Mouse (Mus musculus): Measurements from ENCODE around the gene Arl5c. TPM values are rescaled to one million over a fixed set of nuclear protein-coding genes. Genes with fewer than 3 reads are reported as not detected.

Gene Arl5c
- polyA plus RNA-seq, 1 experiment from 2014 or later, result 4.6 TPM

DNA sequence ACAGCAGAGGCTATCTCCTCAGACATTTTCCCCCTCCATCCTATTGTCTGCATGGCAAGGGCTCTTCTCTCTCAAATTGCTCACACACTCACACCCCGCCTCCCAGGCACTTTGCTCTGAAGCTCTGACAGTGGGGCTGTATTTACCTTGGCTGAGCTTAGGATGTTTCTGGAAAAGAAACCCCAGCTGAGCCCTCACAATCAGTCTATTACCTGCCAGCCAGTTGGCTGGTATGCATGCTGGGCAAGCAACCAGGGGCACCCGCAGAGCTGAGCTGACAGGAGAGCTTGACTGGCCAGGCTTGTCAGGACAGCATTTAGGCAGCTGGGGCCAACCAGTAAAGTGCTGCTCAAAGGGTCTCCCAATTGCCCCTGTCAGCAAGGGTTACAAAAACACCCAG lies 28.9 kb downstream of the Arl5c start:
- Histone ChIP-seq H3K36me3 (replicated peaks; ENCODE audit: control insufficient read depth, insufficient read depth, low read depth, low read length) (no peaks in the 10 kb centered on the region), H3K27ac (replicated peaks; ENCODE audit: low read depth, low read length) (no peak overlapping the region), H3K9me3 (replicated peaks; ENCODE audit: control insufficient read depth, low read length) (no peaks in the 10 kb centered on the region), H3K27me3 (ENCODE audit: control insufficient read depth, insufficient read depth, low read length) (no peaks in the 10 kb centered on the region), H3K4me2 (ENCODE audit: low read depth, low read length) (no peak overlapping the region), H3K4me1 (ENCODE audit: control insufficient read depth, insufficient read depth, low read length) (no peaks in the 10 kb centered on the region), H3K9ac (replicated peaks; ENCODE audit: low read length) (no peak overlapping the region), H3K4me3 (ENCODE audit: low read depth, low read length) (no peak overlapping the region)
- 32% methylated on average over 2 of the region's 2 CpGs for WGBS
- ATAC-seq (replicated peaks; ENCODE audit: insufficient number of reproducible peaks, low FRiP score, low TSS enrichment, low read depth) (no peak), DNase-seq (ENCODE audit: low spot score) (no peak)

GRCm38 (mm10) chr11:97960907-97961306 lies 35.1 kb downstream of the Arl5c start:
- no peaks in the 10 kb centered on the region for H3K4me1 ChIP-seq (ENCODE audit: control insufficient read depth, insufficient read depth, low read length)
- no peak for DNase-seq (ENCODE audit: low spot score)
- no peak overlapping the region for H3K4me2 ChIP-seq (ENCODE audit: low read depth, low read length)
- H3K4me3 ChIP-seq (ENCODE audit: low read depth, low read length), result no peak overlapping the region
- H3K27ac ChIP-seq (replicated peaks; ENCODE audit: low read depth, low read length), result no peak overlapping the region
- no peaks in the 10 kb centered on the region for H3K27me3 ChIP-seq (ENCODE audit: control insufficient read depth, insufficient read depth, low read length)
- WGBS, result 71% methylated on average over 1 of the region's 1 CpGs
- H3K9ac ChIP-seq (replicated peaks; ENCODE audit: low read length), result no peak overlapping the region
- ATAC-seq (replicated peaks; ENCODE audit: insufficient number of reproducible peaks, low FRiP score, low TSS enrichment, low read depth), result no peak
- no peaks in the 10 kb centered on the region for H3K36me3 ChIP-seq (replicated peaks; ENCODE audit: control insufficient read depth, insufficient read depth, low read depth, low read length)
- H3K9me3 ChIP-seq (replicated peaks; ENCODE audit: control insufficient read depth, low read length), result no peaks in the 10 kb centered on the region

DNA sequence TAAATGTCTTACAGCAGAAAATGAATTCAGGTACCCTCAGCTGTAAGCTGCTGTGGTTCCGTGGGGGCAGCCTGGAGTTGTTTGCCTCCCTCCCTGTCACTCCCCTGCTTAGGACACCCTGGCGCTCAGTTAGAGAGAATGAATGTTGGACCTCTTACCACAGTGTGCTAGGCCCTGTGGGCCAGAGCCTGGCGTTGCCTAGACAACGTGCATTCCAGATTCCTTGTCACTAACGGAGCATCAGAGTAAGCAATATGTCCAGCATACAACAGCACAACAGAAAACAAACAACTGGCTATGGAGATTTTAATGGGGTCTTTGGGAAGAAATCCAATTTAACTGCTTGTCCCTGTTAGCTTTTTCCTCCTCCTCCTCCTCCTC lies 36.7 kb downstream of the Arl5c start:
- ATAC-seq (replicated peaks; ENCODE audit: insufficient number of reproducible peaks, low FRiP score, low TSS enrichment, low read depth) (no peak), DNase-seq (ENCODE audit: low spot score) (no peak)
- Histone ChIP-seq H3K4me3 (ENCODE audit: low read depth, low read length) (no peak overlapping the region), H3K9ac (replicated peaks; ENCODE audit: low read length) (no peak overlapping the region), H3K4me1 (ENCODE audit: control insufficient read depth, insufficient read depth, low read length) (no peaks in the 10 kb centered on the region), H3K27me3 (ENCODE audit: control insufficient read depth, insufficient read depth, low read length) (no peaks in the 10 kb centered on the region), H3K4me2 (ENCODE audit: low read depth, low read length) (no peak overlapping the region), H3K36me3 (replicated peaks; ENCODE audit: control insufficient read depth, insufficient read depth, low read depth, low read length) (no peaks in the 10 kb centered on the region), H3K9me3 (replicated peaks; ENCODE audit: control insufficient read depth, low read length) (no peaks in the 10 kb centered on the region), H3K27ac (replicated peaks; ENCODE audit: low read depth, low read length) (no peak overlapping the region)
- 64% methylated on average over 5 of the region's 5 CpGs for WGBS

DNA sequence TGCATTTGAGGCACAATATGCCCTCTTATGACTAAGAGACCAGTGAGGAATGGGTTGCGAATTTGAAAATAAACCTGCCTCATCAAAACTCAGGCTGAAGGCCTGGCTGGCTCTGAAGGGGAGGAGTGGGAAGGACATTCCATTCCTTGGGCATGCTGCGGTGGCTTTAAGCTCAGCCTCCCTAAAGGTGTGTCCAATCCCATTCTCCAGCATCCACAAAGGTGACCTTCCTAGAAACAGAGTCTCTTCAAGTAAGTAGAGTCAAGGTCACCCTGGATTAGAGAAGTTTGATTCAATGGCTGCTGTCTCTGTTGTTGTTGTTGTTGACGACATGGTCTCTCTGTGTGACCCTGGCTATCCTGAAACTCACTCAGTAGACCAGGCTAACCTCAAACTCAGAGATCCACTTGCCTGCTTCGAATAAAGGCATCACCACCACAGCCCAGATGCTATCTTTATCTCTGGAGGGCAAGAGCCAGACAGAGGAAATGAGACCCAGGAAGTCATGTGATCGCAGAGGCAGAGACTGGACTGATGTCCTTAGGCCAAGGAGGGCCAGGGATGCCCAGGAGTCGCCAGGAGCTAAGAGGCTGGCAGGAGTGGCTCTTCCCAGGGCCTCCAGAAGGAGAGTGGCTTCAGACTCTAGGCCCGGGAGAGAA lies 37.2 kb downstream of the Arl5c start:
- Histone ChIP-seq H3K4me2 (ENCODE audit: low read depth, low read length) (no peak overlapping the region), H3K4me1 (ENCODE audit: control insufficient read depth, insufficient read depth, low read length) (no peaks in the 10 kb centered on the region), H3K36me3 (replicated peaks; ENCODE audit: control insufficient read depth, insufficient read depth, low read depth, low read length) (no peaks in the 10 kb centered on the region), H3K4me3 (ENCODE audit: low read depth, low read length) (no peak overlapping the region), H3K9ac (replicated peaks; ENCODE audit: low read length) (no peak overlapping the region), H3K27ac (replicated peaks; ENCODE audit: low read depth, low read length) (no peak overlapping the region), H3K27me3 (ENCODE audit: control insufficient read depth, insufficient read depth, low read length) (no peaks in the 10 kb centered on the region), H3K9me3 (replicated peaks; ENCODE audit: control insufficient read depth, low read length) (no peaks in the 10 kb centered on the region)
- 78% methylated on average over 7 of the region's 7 CpGs for WGBS
- DNase-seq (ENCODE audit: low spot score) (no peak), ATAC-seq (replicated peaks; ENCODE audit: insufficient number of reproducible peaks, low FRiP score, low TSS enrichment, low read depth) (no peak)

DNA sequence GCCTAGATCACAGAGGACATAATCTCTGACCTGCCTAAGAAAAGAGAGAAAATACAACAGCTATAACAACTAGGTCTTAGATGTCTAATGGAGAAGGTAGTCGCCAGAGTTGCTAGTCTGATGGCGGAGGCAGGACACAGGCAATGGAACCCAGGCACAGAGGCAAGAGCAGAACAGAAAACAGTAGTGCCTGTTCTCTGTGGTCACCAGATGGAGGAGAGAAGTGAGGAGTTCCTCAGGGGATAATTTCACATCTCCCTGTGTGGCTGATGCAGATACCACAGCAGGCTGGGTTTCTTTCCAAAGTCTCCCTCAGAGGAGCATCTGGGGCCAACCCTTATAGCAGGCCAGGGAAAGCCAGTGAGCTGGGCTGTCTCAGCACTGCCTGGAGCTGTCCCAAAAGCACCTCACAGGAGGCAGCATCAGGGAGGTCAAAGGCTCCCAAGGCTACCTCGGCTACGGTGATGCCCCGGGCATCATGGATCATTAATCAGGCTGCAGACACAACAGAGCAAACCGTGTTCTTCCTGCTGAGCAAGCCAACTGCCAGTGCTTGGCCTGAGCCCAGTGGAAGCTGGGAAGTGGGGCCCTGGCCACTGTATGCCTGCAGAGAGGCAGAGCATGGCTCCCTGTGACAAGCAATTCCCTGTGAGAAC lies 38.9 kb downstream of the Arl5c start:
- DNase-seq (ENCODE audit: low spot score), result no peak
- no peaks in the 10 kb centered on the region for H3K36me3 ChIP-seq (replicated peaks; ENCODE audit: control insufficient read depth, insufficient read depth, low read depth, low read length)
- H3K27me3 ChIP-seq (ENCODE audit: control insufficient read depth, insufficient read depth, low read length), result no peaks in the 10 kb centered on the region
- no peak overlapping the region for H3K9ac ChIP-seq (replicated peaks; ENCODE audit: low read length)
- WGBS, result 65% methylated on average over 6 of the region's 6 CpGs
- H3K4me1 ChIP-seq (ENCODE audit: control insufficient read depth, insufficient read depth, low read length), result no peaks in the 10 kb centered on the region
- no peak for ATAC-seq (replicated peaks; ENCODE audit: insufficient number of reproducible peaks, low FRiP score, low TSS enrichment, low read depth)
- no peaks in the 10 kb centered on the region for H3K9me3 ChIP-seq (replicated peaks; ENCODE audit: control insufficient read depth, low read length)
- no peak overlapping the region for H3K4me3 ChIP-seq (ENCODE audit: low read depth, low read length)
- no peak overlapping the region for H3K27ac ChIP-seq (replicated peaks; ENCODE audit: low read depth, low read length)
- H3K4me2 ChIP-seq (ENCODE audit: low read depth, low read length), result no peak overlapping the region

- no peak overlapping the region for H3K4me3 ChIP-seq (ENCODE audit: low read depth, low read length)
- ATAC-seq (replicated peaks; ENCODE audit: insufficient number of reproducible peaks, low FRiP score, low TSS enrichment, low read depth) (no peak), DNase-seq (ENCODE audit: low spot score) (no peak)
- no peaks in the 10 kb centered on the region for H3K9me3 ChIP-seq (replicated peaks; ENCODE audit: control insufficient read depth, low read length)
- H3K4me2 ChIP-seq (ENCODE audit: low read depth, low read length), result no peak overlapping the region
- no peaks in the 10 kb centered on the region for H3K36me3 ChIP-seq (replicated peaks; ENCODE audit: control insufficient read depth, insufficient read depth, low read depth, low read length)
- no peak overlapping the region for H3K27ac ChIP-seq (replicated peaks; ENCODE audit: low read depth, low read length)
- no peak overlapping the region for H3K9ac ChIP-seq (replicated peaks; ENCODE audit: low read length)
- no peaks in the 10 kb centered on the region for H3K4me1 ChIP-seq (ENCODE audit: control insufficient read depth, insufficient read depth, low read length)
- H3K27me3 ChIP-seq (ENCODE audit: control insufficient read depth, insufficient read depth, low read length), result no peaks in the 10 kb centered on the region
- 41% methylated on average over 4 of the region's 4 CpGs for WGBS
These were observed 40.1 kb downstream of the Arl5c start for GRCm38 (mm10) chr11:97955915-97956314.

DNA sequence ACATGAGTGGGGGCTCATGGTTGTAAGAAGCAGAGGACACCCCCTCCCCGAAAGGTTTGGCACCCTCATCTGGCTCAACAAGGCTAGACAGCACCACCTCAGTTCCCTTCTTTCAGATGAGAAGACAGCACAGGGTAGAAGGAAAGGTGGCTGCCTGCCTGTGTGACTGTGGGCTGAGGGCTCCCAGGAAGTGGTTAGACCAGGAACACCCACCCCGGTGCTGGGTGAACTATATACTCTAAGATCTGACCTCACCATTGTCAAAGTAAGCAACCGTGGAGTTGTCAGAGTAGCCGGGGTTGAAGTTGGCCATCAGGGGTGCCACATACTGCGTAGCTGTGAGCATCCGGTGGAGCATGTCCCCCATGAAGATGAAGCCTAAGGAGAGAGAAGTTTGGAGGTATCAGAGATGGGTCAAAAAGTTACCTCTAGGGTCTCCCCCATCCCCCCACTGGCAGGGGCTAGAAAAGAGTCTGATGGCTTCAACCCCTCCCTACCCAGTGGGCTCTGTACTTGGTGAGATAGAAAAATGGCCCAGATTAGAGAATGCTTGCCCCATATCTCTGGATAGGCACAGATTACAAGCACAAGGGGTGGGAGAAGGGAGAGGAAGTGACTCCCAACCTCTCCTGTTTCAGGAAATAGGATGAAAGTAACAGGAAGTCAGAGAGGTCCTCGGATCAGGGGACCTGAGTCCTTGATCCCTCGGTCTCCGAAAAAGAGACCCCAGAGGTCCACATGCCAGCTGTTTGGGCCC lies 40.7 kb downstream of the Arl5c start:
- Histone ChIP-seq H3K27ac (replicated peaks; ENCODE audit: low read depth, low read length) (no peak overlapping the region), H3K9me3 (replicated peaks; ENCODE audit: control insufficient read depth, low read length) (no peaks in the 10 kb centered on the region), H3K9ac (replicated peaks; ENCODE audit: low read length) (no peak overlapping the region), H3K4me1 (ENCODE audit: control insufficient read depth, insufficient read depth, low read length) (no peaks in the 10 kb centered on the region), H3K4me2 (ENCODE audit: low read depth, low read length) (no peak overlapping the region), H3K36me3 (replicated peaks; ENCODE audit: control insufficient read depth, insufficient read depth, low read depth, low read length) (no peaks in the 10 kb centered on the region), H3K4me3 (ENCODE audit: low read depth, low read length) (no peak overlapping the region), H3K27me3 (ENCODE audit: control insufficient read depth, insufficient read depth, low read length) (no peaks in the 10 kb centered on the region)
- DNase-seq (ENCODE audit: low spot score) (no peak), ATAC-seq (replicated peaks; ENCODE audit: insufficient number of reproducible peaks, low FRiP score, low TSS enrichment, low read depth) (no peak)
- 76% methylated on average over 9 of the region's 9 CpGs for WGBS
